Mouse (Mus musculus) layer of hippocampus, adult 9-10 months (tissue): ENCODE measurements around the gene Btbd11.

ENCODE experiments used
- DNase-seq: peaks from one replicate; pipeline ENCODE4 v3.0.0; 2022; ENCODE audit warnings: low spot score

The Btbd11 gene

GRCm38 (mm10) chr10:85386605-85387218 lies at the start of gene Btbd11:
Btbd11 (plus strand) TSS chr10:85386814.
- peak; percentile 26 for DNase-seq

- no peak for DNase-seq
These were observed 47.9 kb upstream of the Btbd11 start for GRCm38 (mm10) chr10:85338733-85339132.

GRCm38 (mm10) chr10:85341867-85342266 lies 44.7 kb upstream of the Btbd11 start:
- DNase-seq, result no peak

- DNase-seq, result no peak
These were observed 39.4 kb upstream of the Btbd11 start for GRCm38 (mm10) chr10:85347171-85347570.

- DNase-seq, result no peak
These were observed 34.1 kb upstream of the Btbd11 start for GRCm38 (mm10) chr10:85352505-85352904.

- DNase-seq, result no peak
These were observed 32.3 kb upstream of the Btbd11 start for GRCm38 (mm10) chr10:85354270-85354669.

GRCm38 (mm10) chr10:85359501-85360066 lies 27.0 kb upstream of the Btbd11 start:
- DNase-seq, result no peak

- no peak for DNase-seq
These were observed 23.7 kb upstream of the Btbd11 start for GRCm38 (mm10) chr10:85362766-85363442.

- no peak for DNase-seq
These were observed 19.7 kb upstream of the Btbd11 start for GRCm38 (mm10) chr10:85366876-85367275.

GRCm38 (mm10) chr10:85371309-85371708 lies 15.3 kb upstream of the Btbd11 start:
- no peak for DNase-seq

- DNase-seq, result no peak
These were observed 14.5 kb upstream of the Btbd11 start for GRCm38 (mm10) chr10:85372108-85372507.

- no peak for DNase-seq
These were observed 7.6 kb upstream of the Btbd11 start for GRCm38 (mm10) chr10:85378972-85379371.

- DNase-seq, result no peak
These were observed 3.6 kb upstream of the Btbd11 start for GRCm38 (mm10) chr10:85382981-85383380.

GRCm38 (mm10) chr10:85387219-85388070 lies 831 bp downstream of the Btbd11 start:
- no peak for DNase-seq

- DNase-seq, result no peak
These were observed 1.6 kb downstream of the Btbd11 start for GRCm38 (mm10) chr10:85388071-85388750.

- DNase-seq, result no peak
These were observed 2.1 kb downstream of the Btbd11 start for GRCm38 (mm10) chr10:85388751-85389115.

GRCm38 (mm10) chr10:85389286-85390139 lies 2.9 kb downstream of the Btbd11 start:
- no peak for DNase-seq

GRCm38 (mm10) chr10:85393016-85393415 lies 6.4 kb downstream of the Btbd11 start:
- no peak for DNase-seq

- DNase-seq, result no peak
These were observed 7.9 kb downstream of the Btbd11 start for GRCm38 (mm10) chr10:85394558-85394957.

GRCm38 (mm10) chr10:85411120-85411519 lies 24.5 kb downstream of the Btbd11 start:
- no peak for DNase-seq
